24 mouse cellular contexts compared by ENCODE assay signal in the genomic region with DNA sequence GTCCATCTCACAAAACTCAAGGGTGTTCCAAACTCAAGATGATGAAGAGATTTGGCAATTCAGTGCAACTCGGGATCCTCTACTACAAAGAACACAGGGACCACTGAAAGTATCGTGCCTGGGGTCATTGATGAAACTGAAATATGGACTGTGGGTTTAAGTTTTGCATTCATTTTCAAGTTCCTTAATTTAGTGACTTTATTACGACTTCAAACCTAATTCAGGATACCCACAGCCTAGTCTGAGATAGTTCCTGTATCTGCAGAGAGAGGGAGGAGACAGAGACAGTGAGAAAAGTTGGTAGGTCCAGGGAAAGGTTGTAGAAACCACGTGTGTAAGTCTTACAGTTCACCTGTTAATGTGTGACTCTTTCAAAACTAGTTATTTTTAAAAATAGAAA. TPM values are rescaled to one million over a fixed set of nuclear protein-coding genes. Genes with fewer than 3 reads are reported as not detected.
DNase-seq lines count a peak whose midpoint lies in the region; ATAC-seq and TF ChIP-seq lines count a peak whose summit lies in the region.
"Had no signal": no experiment of that assay in that cellular context is flagged by ENCODE, and none has a peak within 500 bp of the region (broad histone marks: within the 10 kb centered on the region; RNA-seq: fewer than 3 reads in every experiment).

No protein-coding gene starts in this region.

- H3K79me2 ChIP-seq in CH12.LX (replicated peaks; ENCODE audit: control insufficient read depth, extremely low read depth, insufficient read depth, poor library complexity, severe bottlenecking): no peaks in the 10 kb centered on the region

- no peak for TF ChIP-seq CTCF in CH12.LX (conservative IDR thresholded peaks at IDR 0.05 in 1 of 2, IDR thresholded peaks at IDR 0.05 in 1 of 2; ENCODE audit: low read depth in 2 of 2, low read length in 2 of 2)

- no peak for ATAC-seq in intestine, embryonic 14.5 days (replicated peaks; ENCODE audit: low FRiP score, low TSS enrichment, low read depth)
- ATAC-seq in intestine, embryonic 16.5 days: no peak
- peak; percentile 73 for ATAC-seq in granulocyte monocyte progenitor cell, adult 5-6 weeks (replicated peaks; ENCODE audit: poor library complexity, severe bottlenecking)
- ATAC-seq: forebrain, embryonic 14.5 days; hindbrain, postnatal 0 days; inflammation-experienced regulatory T-cells, adult 6 months; Patski had no signal

- H3K9me3 ChIP-seq in intestine, embryonic 14.5 days (ENCODE audit: control insufficient read depth, low read length): no peaks in the 10 kb centered on the region
- H3K9me3 ChIP-seq in intestine, embryonic 16.5 days (ENCODE audit: control insufficient read depth, low read length): no peaks in the 10 kb centered on the region
- no peaks in the 10 kb centered on the region for H3K9me3 ChIP-seq in CH12.LX (replicated peaks; ENCODE audit: low read length)
- H3K9me3 ChIP-seq: heart, embryonic 10.5 days; heart, embryonic 13.5 days had no signal

- H3K4me2 ChIP-seq in intestine, embryonic 14.5 days (ENCODE audit: low read length): no peak overlapping the region
- no peak overlapping the region for H3K4me2 ChIP-seq in intestine, embryonic 16.5 days (ENCODE audit: low read depth, low read length)
- H3K4me2 ChIP-seq in CH12.LX (ENCODE audit: insufficient read depth, low read depth, poor library complexity, severe bottlenecking): peak overlapping the region; percentile 48; the same call in 1 of the 2 replicates
- H3K4me2 ChIP-seq: heart, embryonic 13.5 days; hindbrain, embryonic 14.5 days had no signal

- in situ Hi-C loops in CH12.LX (cut with MboI; ENCODE audit: low pct_ligation_motif_present, low pct_unique_long_range_greater_than_20kb, low sequenced_read_pairs): no loop called here

- no peaks in the 10 kb centered on the region for H3K4me1 ChIP-seq in intestine, embryonic 14.5 days (replicated peaks; ENCODE audit: control insufficient read depth, insufficient read depth, low read length)
- no peaks in the 10 kb centered on the region for H3K4me1 ChIP-seq in intestine, embryonic 16.5 days (ENCODE audit: control insufficient read depth, insufficient read depth, low read length)
- H3K4me1 ChIP-seq in CH12.LX (ENCODE audit: control insufficient read depth in 1 of 2, insufficient read depth in 2 of 2): peaks cover 12 to 14% of the 10 kb centered on the region in 2 experiments

- WGBS in intestine, embryonic 14.5 days: 72% methylated on average over 4 of the region's 4 CpGs
- WGBS in intestine, embryonic 16.5 days: 71% methylated on average over 4 of the region's 4 CpGs

- H3K27ac ChIP-seq in intestine, embryonic 14.5 days (ENCODE audit: low read depth): no peak overlapping the region
- H3K27ac ChIP-seq in intestine, embryonic 16.5 days (ENCODE audit: low read length): no peak overlapping the region
- H3K27ac ChIP-seq in CH12.LX (ENCODE audit: insufficient read depth, low read depth): no peak overlapping the region
- H3K27ac ChIP-seq: heart, embryonic 10.5 days; heart, embryonic 13.5 days; hindbrain, embryonic 14.5 days; hindbrain, postnatal 0 days had no signal

- no peak for TF ChIP-seq EP300 in CH12.LX (IDR thresholded peaks at IDR 0.05; ENCODE audit: low read length)

- dilution Hi-C loops in CH12.LX (cut with MboI; ENCODE audit: extremely low pct_ligation_motif_present, extremely low pct_unique_long_range_greater_than_20kb, low sequenced_read_pairs): no loop called here

- H3K4me3 ChIP-seq in intestine, embryonic 14.5 days (ENCODE audit: low read depth, low read length): no peak overlapping the region
- no peak overlapping the region for H3K4me3 ChIP-seq in intestine, embryonic 16.5 days (ENCODE audit: low read length)
- no peak overlapping the region for H3K4me3 ChIP-seq in CH12.LX (replicated peaks in 1 of 3; ENCODE audit: low read depth in 2 of 3, low read length in 2 of 3, poor library complexity in 1 of 3)
- H3K4me3 ChIP-seq: heart, embryonic 10.5 days; heart, embryonic 13.5 days had no signal

- TF ChIP-seq POLR2A in CH12.LX (IDR thresholded peaks at IDR 0.05; ENCODE audit: low read depth, low read length): no peak

- TF ChIP-seq RAD21 in CH12.LX (IDR thresholded peaks at IDR 0.05; ENCODE audit: low read depth, low read length): no peak

- no peaks in the 10 kb centered on the region for H3K27me3 ChIP-seq in intestine, embryonic 14.5 days (replicated peaks; ENCODE audit: control insufficient read depth, insufficient read depth, low read length)
- H3K27me3 ChIP-seq in intestine, embryonic 16.5 days (replicated peaks; ENCODE audit: control insufficient read depth, insufficient read depth, low read length): no peaks in the 10 kb centered on the region
- no peaks in the 10 kb centered on the region for H3K27me3 ChIP-seq in CH12.LX (replicated peaks)
- H3K27me3 ChIP-seq: heart, embryonic 13.5 days; Patski had no signal

- intact Hi-C loops in left cerebral cortex, postnatal 36 days (cut with DNase I): no loop called here

- peak; percentile 31 for DNase-seq in intestine, embryonic 14.5 days (ENCODE audit: low spot score)
- DNase-seq in A20 (ENCODE audit: low read depth, low spot score): peak; percentile 20
- DNase-seq in CH12.LX (ENCODE audit: extremely low read depth): peak; percentile 6
- no peak for DNase-seq in gastrocnemius, postnatal 4 days (ENCODE audit: low spot score in 2 of 2)
- DNase-seq in layer of hippocampus, postnatal 25 days (ENCODE audit: extremely low spot score in 1 of 2, low spot score in 1 of 2): no peak
- no peak for DNase-seq in left cerebral cortex, postnatal 36 days (ENCODE audit: low spot score in 2 of 2)
- DNase-seq: adrenal gland, postnatal 10 days; cerebellum, adult 11-12 months; cerebellum, adult 8-10 months; cerebellum, postnatal 10 days; cerebellum, postnatal 36 days; gastrocnemius, postnatal 25 days; heart, postnatal 14 days; heart, postnatal 4 days had no signal

- H3K36me3 ChIP-seq in intestine, embryonic 14.5 days (ENCODE audit: control insufficient read depth, insufficient read depth, low read length): no peaks in the 10 kb centered on the region
- no peaks in the 10 kb centered on the region for H3K36me3 ChIP-seq in intestine, embryonic 16.5 days (ENCODE audit: control insufficient read depth, insufficient read depth, low read length)
- H3K36me3 ChIP-seq in CH12.LX (replicated peaks in 1 of 2; ENCODE audit: control insufficient read depth in 1 of 2, insufficient read depth in 1 of 2, low read length in 1 of 2): no peaks in the 10 kb centered on the region
- H3K36me3 ChIP-seq: G1E; heart, embryonic 10.5 days; heart, embryonic 13.5 days had no signal

- no peak overlapping the region for H3K9ac ChIP-seq in intestine, embryonic 14.5 days (ENCODE audit: low read length)
- no peak overlapping the region for H3K9ac ChIP-seq in intestine, embryonic 16.5 days (ENCODE audit: low read depth, low read length)
- no peak overlapping the region for H3K9ac ChIP-seq in CH12.LX (ENCODE audit: insufficient read depth, low read depth)
- H3K9ac ChIP-seq: heart, embryonic 13.5 days; hindbrain, embryonic 14.5 days had no signal

TF ChIP-seq in CH12.LX, 34 proteins besides CTCF, POLR2A, EP300 and RAD21:
- TF ChIP-seq BHLHE40 (IDR thresholded peaks at IDR 0.05; ENCODE audit: low read depth, low read length) (0 out of 2 replicates have a peak, but pooled peaks have one; percentile 5), NRF1 (IDR thresholded peaks at IDR 0.05; ENCODE audit: low read depth, low read length) (no peak)
TF ChIP-seq in CH12.LX: peak in this region for 1.

RNA-seq across cellular contexts. Expression of a gene that starts 15.2 kb away (rescaled TPM):
- polyA plus RNA-seq in intestine, embryonic 14.5 days (2014; fragmentation: Nextera tagmentation; extraction: Ambion mirVana): 5.5 and 5.8 TPM in 2 replicates
- 3.2 and 4.4 TPM in 2 replicates for polyA plus RNA-seq in intestine, embryonic 16.5 days (2015; fragmentation: Nextera tagmentation; extraction: Ambion mirVana)
- total RNA-seq in CH12.LX (2012; rRNA removed) (not detected in 2 replicates), CH12.LX (2014; rRNA removed) (not detected in 2 replicates)
- not detected in 2 replicates for polyA plus RNA-seq in CH12.LX (2012; ENCODE audit: insufficient read length, low read depth)
- total RNA-seq in granulocyte monocyte progenitor cell, adult 5-6 weeks (2014; fragmentation: Nextera tagmentation): not detected in 2 replicates
- total RNA-seq in granulocyte monocyte progenitor cell, adult 5-6 weeks (2017): not detected in 2 replicates
- total RNA-seq in gastrocnemius, postnatal 4 days (2021): 10 to 100 TPM; 30.6 to 33.2 TPM
- total RNA-seq in layer of hippocampus, postnatal 25 days (2021): 10 to 100 TPM; 15.5 to 19.9 TPM
- total RNA-seq in left cerebral cortex, postnatal 36 days (2021): 10 to 100 TPM; 17.5 to 20.6 TPM
- polyA plus RNA-seq: G1E had no signal

Comparison
In these comparisons a context has a peak if more than half of its experiments do, and no peak if none do; other contexts are left out.
1. DNase-seq: peak in intestine, embryonic 14.5 days (single experiment), A20 (single experiment) and CH12.LX (single experiment); none in gastrocnemius, postnatal 4 days (0 of 2), layer of hippocampus, postnatal 25 days (0 of 2) and left cerebral cortex, postnatal 36 days (0 of 2).
2. RNA of a gene that starts 15.2 kb away (total RNA-seq): 30.6 to 33.2 TPM in gastrocnemius, postnatal 4 days, 17.5 to 20.6 TPM in left cerebral cortex, postnatal 36 days and 15.5 to 19.9 TPM in layer of hippocampus, postnatal 25 days; not detected in CH12.LX and not detected in granulocyte monocyte progenitor cell, adult 5-6 weeks; every median in the first group is over 10 times any median in the second.